Mouse (Mus musculus): ENCODE results near the gene Mov10.

GRCm38 (mm10) chr3:104791017-104791416 lies 27.3 kb downstream of the Mov10 start:
- TF ChIP-seq EP300 (IDR thresholded peaks at IDR 0.05; ENCODE audit: low read depth): no peak
- no peak for TF ChIP-seq CTCF (IDR thresholded peaks at IDR 0.05; ENCODE audit: low read depth)
